Mouse (Mus musculus): ENCODE results near the gene Tom1l1. TPM values are rescaled to one million over a fixed set of nuclear protein-coding genes. Genes with fewer than 3 reads are reported as not detected.

Tom1l1 gene
- polyA plus RNA-seq, 1 experiment from 2014 or later = 50.3 TPM

DNA sequence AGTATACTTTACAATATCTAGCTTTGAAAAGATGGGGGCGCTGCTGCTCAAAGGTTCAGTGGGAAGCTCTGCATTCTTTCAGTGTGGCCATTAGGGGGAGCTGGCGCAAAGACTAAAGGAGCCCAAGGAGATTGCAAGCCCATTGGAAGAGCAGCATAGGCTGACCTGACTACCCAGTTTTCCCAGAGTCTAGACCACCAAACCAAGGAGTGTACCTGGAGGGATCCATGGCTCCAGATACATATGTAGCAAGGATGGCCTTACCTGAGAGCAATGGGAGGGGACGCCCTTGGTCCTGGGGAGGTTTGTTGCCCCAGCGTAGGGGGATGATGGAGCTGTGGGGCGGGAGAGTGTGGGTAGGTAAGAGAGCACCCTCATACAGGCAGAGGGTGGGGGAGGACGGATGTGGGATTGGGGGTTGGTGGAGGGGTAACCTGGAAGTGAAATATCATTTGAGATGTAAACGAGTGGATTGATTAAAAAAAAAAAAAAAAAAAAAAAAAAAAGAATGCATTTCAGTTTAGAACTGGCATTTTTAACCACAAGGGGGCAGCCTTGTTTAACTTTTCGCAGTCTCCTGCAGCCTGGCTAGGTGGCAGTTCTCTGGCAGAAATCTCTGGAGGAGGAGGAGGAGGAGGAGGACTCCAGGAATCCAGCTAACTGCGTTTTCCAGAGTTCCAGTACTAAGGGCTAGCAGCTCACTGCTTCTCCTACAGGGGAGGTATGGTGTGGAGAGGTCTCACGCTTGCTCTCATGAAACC lies 9.5 kb upstream of the Tom1l1 start:
- 24% methylated on average over 10 of the region's 10 CpGs for WGBS (ENCODE audit: insufficient replicate concordance)
- Histone ChIP-seq H3K9me3 (replicated peaks; ENCODE audit: control insufficient read depth, low read length) (no peaks in the 10 kb centered on the region), H3K27ac (ENCODE audit: low read length) (no peak overlapping the region), H3K9ac (ENCODE audit: low read depth, low read length) (no peak overlapping the region), H3K4me3 (ENCODE audit: low read depth, low read length) (peak overlapping the region; percentile 21; the same call in 1 of the 2 replicates), H3K36me3 (ENCODE audit: control insufficient read depth, insufficient read depth) (no peaks in the 10 kb centered on the region), H3K4me1 (ENCODE audit: control insufficient read depth, low read depth, low read length) (peaks cover 3% of the 10 kb centered on the region), H3K4me2 (ENCODE audit: low read depth, low read length) (peak overlapping the region; percentile 52), H3K27me3 (ENCODE audit: control insufficient read depth, insufficient read depth, low read depth, low read length) (peaks cover 4% of the 10 kb centered on the region)
- ATAC-seq (ENCODE audit: low read depth) = peak; percentile 83

DNA sequence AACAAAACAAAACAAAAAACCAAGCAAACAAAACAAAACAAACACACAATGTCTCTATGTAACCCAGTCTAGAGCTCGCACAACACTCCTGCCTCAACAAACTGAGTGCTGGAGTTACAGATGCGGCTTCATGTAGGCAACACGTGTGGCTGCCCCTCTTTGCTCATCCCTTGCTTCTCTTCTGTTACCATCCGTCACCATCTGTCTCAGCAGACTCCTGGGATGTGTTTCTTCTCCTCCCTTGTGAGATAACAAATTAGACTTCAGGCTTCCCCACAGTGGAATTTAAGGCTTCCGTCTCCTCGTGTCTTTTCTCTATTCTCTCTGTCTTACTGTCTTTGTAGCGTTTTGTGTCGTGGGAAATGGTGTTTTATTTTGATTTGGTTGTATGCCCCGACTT lies 7.6 kb upstream of the Tom1l1 start:
- WGBS (ENCODE audit: insufficient replicate concordance) = 49% methylated on average over 9 of the region's 9 CpGs
- H3K36me3 ChIP-seq (ENCODE audit: control insufficient read depth, insufficient read depth) = no peaks in the 10 kb centered on the region
- H3K9me3 ChIP-seq (replicated peaks; ENCODE audit: control insufficient read depth, low read length) = no peaks in the 10 kb centered on the region
- peaks cover 4% of the 10 kb centered on the region for H3K27me3 ChIP-seq (ENCODE audit: control insufficient read depth, insufficient read depth, low read depth, low read length)
- no peak for ATAC-seq (ENCODE audit: low read depth)
- H3K4me1 ChIP-seq (ENCODE audit: control insufficient read depth, low read depth, low read length) = peaks cover 10% of the 10 kb centered on the region
- no peak overlapping the region for H3K4me2 ChIP-seq (ENCODE audit: low read depth, low read length)
- H3K9ac ChIP-seq (ENCODE audit: low read depth, low read length) = no peak overlapping the region
- H3K27ac ChIP-seq (ENCODE audit: low read length) = no peak overlapping the region
- no peak overlapping the region for H3K4me3 ChIP-seq (ENCODE audit: low read depth, low read length)

DNA sequence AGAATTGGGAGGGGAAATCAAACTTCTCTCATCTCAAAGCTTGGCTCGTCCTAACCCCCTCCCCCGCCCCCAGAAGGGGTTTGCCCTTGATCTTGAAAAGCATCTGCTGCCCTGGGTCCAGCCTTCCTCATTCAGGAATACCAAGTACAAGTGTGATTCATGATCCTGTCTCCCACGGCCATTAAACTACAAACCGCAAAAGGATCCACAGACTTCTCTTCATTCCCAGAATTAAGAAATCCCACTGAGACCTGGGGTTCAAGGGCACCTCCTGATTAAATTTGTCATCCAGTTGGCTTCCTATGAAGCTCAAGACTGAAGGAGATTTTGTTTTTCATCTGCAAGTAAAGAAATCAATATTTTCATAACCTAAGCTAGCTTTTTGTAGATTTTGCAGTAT lies 6.0 kb upstream of the Tom1l1 start:
- no peak overlapping the region for H3K9ac ChIP-seq (ENCODE audit: low read depth, low read length)
- H3K4me1 ChIP-seq (ENCODE audit: control insufficient read depth, low read depth, low read length) = peaks cover 11% of the 10 kb centered on the region
- H3K9me3 ChIP-seq (replicated peaks; ENCODE audit: control insufficient read depth, low read length) = no peaks in the 10 kb centered on the region
- peaks cover 4% of the 10 kb centered on the region for H3K27me3 ChIP-seq (ENCODE audit: control insufficient read depth, insufficient read depth, low read depth, low read length)
- no peak for ATAC-seq (ENCODE audit: low read depth)
- H3K4me2 ChIP-seq (ENCODE audit: low read depth, low read length) = no peak overlapping the region
- H3K27ac ChIP-seq (ENCODE audit: low read length) = no peak overlapping the region
- no peaks in the 10 kb centered on the region for H3K36me3 ChIP-seq (ENCODE audit: control insufficient read depth, insufficient read depth)
- WGBS (ENCODE audit: insufficient replicate concordance) = 53% methylated on average over 4 of the region's 4 CpGs
- H3K4me3 ChIP-seq (ENCODE audit: low read depth, low read length) = no peak overlapping the region

DNA sequence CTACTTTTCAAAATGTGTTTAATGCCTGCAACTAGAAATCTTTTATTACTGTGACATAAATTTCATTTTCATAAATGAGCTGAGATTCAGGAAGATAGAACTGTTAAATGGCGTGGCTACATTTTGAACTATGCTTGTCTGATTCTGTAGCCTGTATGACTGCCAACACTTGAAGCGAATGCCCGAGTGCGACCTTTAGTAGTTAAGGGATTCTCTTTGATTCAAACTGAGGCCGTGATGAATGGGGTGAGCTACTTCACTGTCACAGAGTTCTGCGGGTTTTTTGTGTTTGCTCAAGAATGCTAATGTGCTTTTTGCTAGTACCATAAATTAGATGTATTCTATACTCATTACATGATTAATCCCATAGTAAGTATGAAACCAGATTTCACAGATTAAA lies 2.2 kb upstream of the Tom1l1 start:
- Histone ChIP-seq H3K27ac (ENCODE audit: low read length) (no peak overlapping the region), H3K36me3 (ENCODE audit: control insufficient read depth, insufficient read depth) (no peaks in the 10 kb centered on the region), H3K9me3 (replicated peaks; ENCODE audit: control insufficient read depth, low read length) (no peaks in the 10 kb centered on the region), H3K4me2 (ENCODE audit: low read depth, low read length) (no peak overlapping the region), H3K27me3 (ENCODE audit: control insufficient read depth, insufficient read depth, low read depth, low read length) (no peaks in the 10 kb centered on the region; the same call in none of the 2 replicates), H3K4me3 (ENCODE audit: low read depth, low read length) (no peak overlapping the region), H3K9ac (ENCODE audit: low read depth, low read length) (no peak overlapping the region), H3K4me1 (ENCODE audit: control insufficient read depth, low read depth, low read length) (peaks cover 27% of the 10 kb centered on the region)
- WGBS (ENCODE audit: insufficient replicate concordance) = 68% methylated on average over 6 of the region's 6 CpGs
- ATAC-seq (ENCODE audit: low read depth) = no peak

DNA sequence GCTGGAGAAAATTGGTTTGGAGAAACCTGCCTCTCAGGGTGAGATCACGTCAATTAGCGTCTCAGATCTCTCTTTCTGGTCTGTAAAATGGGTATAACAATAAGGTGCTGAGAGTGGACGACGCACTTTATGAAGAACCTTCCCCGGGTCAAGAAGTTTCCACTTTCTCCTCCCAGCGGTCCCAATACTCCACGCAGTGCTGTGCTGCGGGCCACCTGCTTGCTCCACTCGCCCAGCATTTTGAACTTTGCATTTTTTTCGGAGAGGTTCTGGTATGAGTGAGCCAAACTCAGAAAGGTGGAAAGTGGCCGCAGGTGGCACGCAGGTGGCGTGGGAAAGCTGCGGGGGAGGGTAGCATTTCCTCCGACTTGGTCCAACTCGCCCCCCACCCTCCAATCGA lies 1.1 kb downstream of the Tom1l1 start:
- Histone ChIP-seq H3K36me3 (ENCODE audit: control insufficient read depth, insufficient read depth) (peaks cover 22% of the 10 kb centered on the region), H3K27me3 (ENCODE audit: control insufficient read depth, insufficient read depth, low read depth, low read length) (no peaks in the 10 kb centered on the region; the same call in 1 of the 2 replicates), H3K9me3 (replicated peaks; ENCODE audit: control insufficient read depth, low read length) (no peaks in the 10 kb centered on the region), H3K4me1 (ENCODE audit: control insufficient read depth, low read depth, low read length) (peaks cover 37% of the 10 kb centered on the region), H3K9ac (ENCODE audit: low read depth, low read length) (peak overlapping the region; percentile 82), H3K4me2 (ENCODE audit: low read depth, low read length) (peak overlapping the region; percentile 98), H3K27ac (ENCODE audit: low read length) (peak overlapping the region; percentile 65), H3K4me3 (ENCODE audit: low read depth, low read length) (peak overlapping the region; percentile 77)
- under 1% methylated on average over 17 of the region's 17 CpGs for WGBS (ENCODE audit: insufficient replicate concordance)
- peak; percentile 66 for ATAC-seq (ENCODE audit: low read depth)

DNA sequence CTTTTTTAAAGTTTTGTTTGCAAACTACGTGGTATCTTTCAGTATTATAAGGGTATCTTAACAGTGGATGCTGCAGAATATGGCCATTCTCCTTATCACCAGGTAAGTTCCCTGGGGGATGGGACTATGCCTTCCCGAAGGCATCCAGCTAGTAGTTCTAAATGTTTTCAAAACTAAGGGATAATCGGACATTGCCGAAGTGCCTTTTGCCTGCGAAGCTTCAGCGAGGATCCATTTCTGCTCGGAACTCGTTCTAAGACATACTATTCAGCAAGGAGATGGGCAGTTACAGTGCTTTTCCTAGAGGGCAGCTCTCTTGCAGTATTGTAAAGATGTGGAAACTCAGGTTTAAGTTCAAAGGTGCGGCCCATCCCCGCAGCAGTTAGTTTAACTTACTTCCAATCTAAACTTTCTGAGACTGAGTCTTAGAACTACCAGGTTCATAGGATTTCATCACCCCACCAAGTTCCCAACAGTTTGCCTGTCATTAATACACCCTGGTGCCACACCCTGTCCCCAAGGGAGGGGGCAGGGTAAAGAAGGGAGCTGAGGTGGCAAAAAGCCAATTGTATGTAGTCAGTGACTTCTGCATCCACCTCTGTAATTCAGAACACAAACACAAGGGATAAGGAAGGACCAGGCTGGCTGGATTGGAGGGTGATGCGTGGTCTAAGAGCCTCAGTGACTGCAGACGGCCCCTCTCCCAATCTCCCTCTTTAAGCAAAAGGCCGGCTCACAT lies 1.7 kb downstream of the Tom1l1 start:
- Histone ChIP-seq H3K9me3 (replicated peaks; ENCODE audit: control insufficient read depth, low read length) (no peaks in the 10 kb centered on the region), H3K27ac (ENCODE audit: low read length) (peak overlapping the region; percentile 65), H3K4me2 (ENCODE audit: low read depth, low read length) (peak overlapping the region; percentile 98), H3K4me3 (ENCODE audit: low read depth, low read length) (peak overlapping the region; percentile 77), H3K9ac (ENCODE audit: low read depth, low read length) (peak overlapping the region; percentile 82), H3K27me3 (ENCODE audit: control insufficient read depth, insufficient read depth, low read depth, low read length) (no peaks in the 10 kb centered on the region; the same call in 1 of the 2 replicates), H3K4me1 (ENCODE audit: control insufficient read depth, low read depth, low read length) (peaks cover 36% of the 10 kb centered on the region), H3K36me3 (ENCODE audit: control insufficient read depth, insufficient read depth) (peaks cover 22% of the 10 kb centered on the region)
- peak; percentile 67 for ATAC-seq (ENCODE audit: low read depth)
- WGBS (ENCODE audit: insufficient replicate concordance) = 58% methylated on average over 13 of the region's 13 CpGs

DNA sequence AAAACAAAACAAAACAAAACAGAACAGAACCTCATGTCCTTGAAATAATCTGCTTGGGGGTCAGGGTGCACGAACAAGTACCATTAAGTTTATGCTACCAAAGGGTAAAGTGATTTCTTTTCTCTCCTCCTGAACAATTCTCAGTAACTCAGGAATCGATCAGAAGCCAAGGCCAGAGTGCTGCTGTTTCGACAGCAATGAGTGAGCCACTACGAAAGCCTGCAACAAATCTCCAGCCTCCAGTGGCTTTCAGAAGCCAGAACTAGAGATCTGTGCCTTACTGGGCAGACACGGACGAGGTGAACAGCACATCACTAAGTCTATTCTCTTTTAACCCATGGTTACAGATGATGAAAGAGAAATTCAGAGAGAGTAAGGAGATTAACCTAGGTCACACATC lies 3.0 kb downstream of the Tom1l1 start:
- H3K9ac ChIP-seq (ENCODE audit: low read depth, low read length) = 0 out of 2 replicates have a peak overlapping the region, but pooled peaks have one; percentile 4
- H3K4me1 ChIP-seq (ENCODE audit: control insufficient read depth, low read depth, low read length) = peaks cover 29% of the 10 kb centered on the region
- no peak overlapping the region for H3K27ac ChIP-seq (ENCODE audit: low read length)
- 68% methylated on average over 6 of the region's 6 CpGs for WGBS (ENCODE audit: insufficient replicate concordance)
- no peak for ATAC-seq (ENCODE audit: low read depth)
- H3K9me3 ChIP-seq (replicated peaks; ENCODE audit: control insufficient read depth, low read length) = no peaks in the 10 kb centered on the region
- peak overlapping the region; percentile 98 for H3K4me2 ChIP-seq (ENCODE audit: low read depth, low read length)
- H3K4me3 ChIP-seq (ENCODE audit: low read depth, low read length) = no peak overlapping the region
- peaks cover 29% of the 10 kb centered on the region for H3K36me3 ChIP-seq (ENCODE audit: control insufficient read depth, insufficient read depth)
- H3K27me3 ChIP-seq (ENCODE audit: control insufficient read depth, insufficient read depth, low read depth, low read length) = no peaks in the 10 kb centered on the region; the same call in 1 of the 2 replicates

DNA sequence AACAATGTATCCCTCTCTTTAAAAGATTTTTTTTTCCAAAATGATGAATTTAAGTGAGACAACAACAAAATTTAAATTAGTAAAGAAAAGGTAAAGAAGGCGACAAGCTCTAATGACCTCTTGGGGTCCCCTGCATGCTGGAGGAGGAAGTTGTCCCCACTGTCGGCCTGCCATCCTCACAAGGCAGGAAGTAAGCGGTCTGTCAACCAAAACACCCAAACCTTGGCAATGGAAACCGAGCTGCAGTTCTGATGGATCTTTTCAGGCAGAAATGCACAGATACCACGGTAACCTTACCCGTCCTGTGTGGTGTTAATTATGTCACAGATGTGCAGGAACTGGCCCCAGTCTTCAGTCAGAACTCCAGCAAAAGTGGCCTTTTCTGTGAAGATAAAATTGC lies 3.4 kb downstream of the Tom1l1 start:
- Histone ChIP-seq H3K36me3 (ENCODE audit: control insufficient read depth, insufficient read depth) (peaks cover 33% of the 10 kb centered on the region), H3K4me2 (ENCODE audit: low read depth, low read length) (peak overlapping the region; percentile 98)

DNA sequence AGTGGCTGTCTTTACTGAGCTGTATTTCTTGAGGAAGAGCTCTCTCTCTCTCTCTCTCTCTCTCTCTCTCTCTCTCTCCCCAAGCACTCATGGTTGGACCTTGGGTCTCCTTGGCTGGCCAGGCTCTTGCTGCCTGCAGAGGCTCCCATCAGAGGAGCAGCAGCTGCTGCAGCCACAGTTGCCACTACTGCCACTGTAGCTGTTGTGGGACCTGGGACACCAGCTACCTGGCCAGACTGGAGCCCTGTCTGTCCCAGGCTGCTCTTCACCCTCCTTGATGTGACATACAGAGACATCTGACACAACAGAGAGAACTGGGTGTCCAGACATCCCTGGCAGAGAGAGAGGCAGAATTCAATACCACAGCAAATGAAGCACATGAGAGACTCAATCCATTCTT lies 7.0 kb downstream of the Tom1l1 start:
- H3K36me3 ChIP-seq (ENCODE audit: control insufficient read depth, insufficient read depth) = peaks cover 52% of the 10 kb centered on the region
- H3K27ac ChIP-seq (ENCODE audit: low read length) = no peak overlapping the region
- no peak overlapping the region for H3K4me2 ChIP-seq (ENCODE audit: low read depth, low read length)
- ATAC-seq (ENCODE audit: low read depth) = no peak
- no peaks in the 10 kb centered on the region for H3K9me3 ChIP-seq (replicated peaks; ENCODE audit: control insufficient read depth, low read length)
- H3K27me3 ChIP-seq (ENCODE audit: control insufficient read depth, insufficient read depth, low read depth, low read length) = no peaks in the 10 kb centered on the region
- no peak overlapping the region for H3K4me3 ChIP-seq (ENCODE audit: low read depth, low read length)
- no peak overlapping the region for H3K9ac ChIP-seq (ENCODE audit: low read depth, low read length)
- peaks cover 37% of the 10 kb centered on the region for H3K4me1 ChIP-seq (ENCODE audit: control insufficient read depth, low read depth, low read length)

More for the DNA sequence above, 3.4 kb downstream of the Tom1l1 start:
- WGBS (ENCODE audit: insufficient replicate concordance) = 41% methylated on average over 6 of the region's 6 CpGs
- no peak for ATAC-seq (ENCODE audit: low read depth)
- no peaks in the 10 kb centered on the region; the same call in 1 of the 2 replicates for H3K27me3 ChIP-seq (ENCODE audit: control insufficient read depth, insufficient read depth, low read depth, low read length)
- H3K9me3 ChIP-seq (replicated peaks; ENCODE audit: control insufficient read depth, low read length) = no peaks in the 10 kb centered on the region
- H3K27ac ChIP-seq (ENCODE audit: low read length) = no peak overlapping the region
- peaks cover 29% of the 10 kb centered on the region for H3K4me1 ChIP-seq (ENCODE audit: control insufficient read depth, low read depth, low read length)
- 0 out of 2 replicates have a peak overlapping the region, but pooled peaks have one; percentile 4 for H3K9ac ChIP-seq (ENCODE audit: low read depth, low read length)
- H3K4me3 ChIP-seq (ENCODE audit: low read depth, low read length) = no peak overlapping the region

All from liver, embryonic 16.5 days (tissue).